Mouse (Mus musculus): ENCODE results near the gene Edn2.

Edn2 gene

GRCm38 (mm10) chr4:120204357-120204942 is 43.4 kb downstream of the Edn2 start:
- in situ Hi-C loops (cut with MboI, MseI) = no loop called here

GRCm38 (mm10) chr4:120206471-120206891 is 45.5 kb downstream of the Edn2 start:
- in situ Hi-C loops (cut with MboI, MseI) = no loop called here

GRCm38 (mm10) chr4:120212080-120212479 is 51.1 kb downstream of the Edn2 start:
- in situ Hi-C loops (cut with MboI, MseI) = no loop called here

GRCm38 (mm10) chr4:120212812-120213211 is 51.8 kb downstream of the Edn2 start:
- in situ Hi-C loops (cut with MboI, MseI) = no loop called here

DNA sequence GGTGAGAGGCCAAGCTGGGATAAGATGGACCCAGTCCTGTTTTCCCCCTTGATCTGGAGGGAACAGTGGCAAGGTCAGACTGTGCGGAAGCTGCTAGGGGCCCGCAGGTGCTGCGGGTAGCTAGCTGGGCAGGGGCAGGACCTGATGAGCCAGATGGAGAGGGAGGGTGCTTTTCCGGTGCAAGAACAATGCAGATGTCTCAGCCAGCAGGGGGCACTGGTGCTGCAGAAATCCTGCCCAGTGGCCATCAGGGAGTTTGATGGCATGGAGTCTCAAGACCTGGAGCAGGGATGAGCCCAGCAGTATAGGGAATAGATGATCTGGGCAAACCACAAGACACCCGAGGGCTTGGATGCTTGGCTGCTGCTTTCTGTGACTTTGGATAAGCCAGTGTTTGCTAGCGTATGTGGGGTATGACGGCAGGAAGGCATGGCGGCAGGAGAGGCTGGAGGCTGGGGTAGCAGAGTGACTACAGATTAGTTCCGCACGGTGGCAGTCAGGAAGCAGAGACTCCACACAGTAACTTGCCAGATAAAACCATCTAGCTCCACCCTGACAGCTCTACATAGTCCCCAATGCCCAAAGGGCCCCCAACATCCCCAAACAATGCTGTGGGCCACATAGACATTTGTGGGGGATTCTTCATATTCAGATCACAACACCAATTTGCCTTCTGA is 55.0 kb downstream of the Edn2 start:
- in situ Hi-C loops (cut with MboI, MseI) = no loop called here

GRCm38 (mm10) chr4:120216883-120217282 is 55.9 kb downstream of the Edn2 start:
- in situ Hi-C loops (cut with MboI, MseI) = no loop called here
